Mouse (Mus musculus) midbrain, embryonic 11.5 days (tissue): ENCODE data around the gene Olfr424. TPM values are rescaled to one million over a fixed set of nuclear protein-coding genes. Genes with fewer than 3 reads are reported as not detected.

ENCODE experiments used
- ATAC-seq: fragments of 200-750 bp; cut with Nextera tagmentation; 2 replicates; pipeline ENCODE4 v1.8.0; 2017; ENCODE audit warnings: moderate TSS enrichment, moderate library complexity; ENCODE audit not compliant: low FRiP score
- DNase-seq: peaks from one replicate; pipeline ENCODE4 v3.0.0; 2015; ENCODE audit warnings: low spot score; ENCODE audit errors: missing footprints
- H3K27ac ChIP-seq: fragments of 300-500 bp; sonication (generic); 2 replicates; pipeline ENCODE4 v1.5.1; 2014; ENCODE audit warnings: low read depth, low read length
- H3K27me3 ChIP-seq: fragments of 300-500 bp; sonication (generic); 2 replicates; pipeline ENCODE4 v1.6.1; 2014; ENCODE audit warnings: mild to moderate bottlenecking, low read length, moderate library complexity, mixed read lengths; ENCODE audit not compliant: control insufficient read depth, insufficient read depth
- H3K36me3 ChIP-seq: fragments of 300-500 bp; sonication (generic); 2 replicates; pipeline ENCODE4 v1.6.1; 2014; ENCODE audit warnings: mild to moderate bottlenecking, low read length, moderate library complexity, mixed read lengths; ENCODE audit not compliant: control insufficient read depth, insufficient read depth
- H3K4me1 ChIP-seq: fragments of 300-500 bp; sonication (generic); 2 replicates; pipeline ENCODE4 v1.6.1; 2014; ENCODE audit warnings: low read length; ENCODE audit not compliant: control insufficient read depth, insufficient read depth
- H3K4me2 ChIP-seq: fragments of 300-500 bp; sonication (generic); 2 replicates; pipeline ENCODE4 v1.6.1; 2014; ENCODE audit warnings: mild to moderate bottlenecking, moderate library complexity
- H3K4me3 ChIP-seq: fragments of 300-500 bp; sonication (generic); 2 replicates; pipeline ENCODE4 v1.5.1; 2014; ENCODE audit warnings: low read depth, low read length
- H3K9ac ChIP-seq: fragments of 300-500 bp; sonication (generic); 2 replicates; pipeline ENCODE4 v1.6.1; 2014; ENCODE audit warnings: low read length
- H3K9me3 ChIP-seq: fragments of 300-500 bp; sonication (generic); 2 replicates; pipeline ENCODE4 v1.6.1; 2016; ENCODE audit warnings: low read length; ENCODE audit not compliant: control insufficient read depth
- WGBS: fragments of 180-500 bp; shearing (Covaris S2); extraction: QIAGEN DNeasy Blood & Tissue Kit; methylation state at CpG from one replicate; pipeline ENCODE4 v1.1.7; 2014; 5-methylcytosine and 5-hydroxymethylcytosine counted together
- polyA plus RNA-seq: library from polyadenylated mRNA; unstranded; fragments of >200 nt; fragmentation: Nextera tagmentation; extraction: Ambion mirVana; gene quantifications from 2 replicates; pipeline ENCODE4 v1.2.1, GENCODE M21; 2014

Gene Olfr424
- polyA plus RNA-seq: not detected in 2 replicates

DNA sequence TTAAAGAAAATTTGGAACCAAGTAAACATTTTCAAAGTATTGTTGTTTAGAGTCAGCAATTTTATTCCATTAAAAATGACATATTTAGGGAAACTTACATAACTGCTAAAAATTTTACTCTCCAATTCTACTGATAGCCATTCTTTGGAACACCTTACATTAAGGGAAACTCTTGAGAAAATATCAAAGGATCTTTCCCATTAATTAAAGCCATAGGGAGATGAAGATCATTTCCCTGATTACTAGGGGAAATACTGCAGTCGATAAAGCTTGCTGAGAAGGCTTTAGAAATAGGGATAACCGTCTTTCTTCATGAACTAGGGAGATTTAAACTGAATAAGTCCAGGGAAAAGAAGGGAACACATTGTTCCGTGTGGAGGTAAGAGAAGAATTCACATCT lies at the start of gene Olfr424:
Gene Olfr424, plus strand, starts transcription at position 301 of the 400 bp plus-strand sequence.
- H3K27ac ChIP-seq: no peak within 1 kb of the TSS
- ATAC-seq: no peak
- no peaks in the 10 kb centered on the region for H3K4me1 ChIP-seq
- no peaks in the 10 kb centered on the region for H3K9me3 ChIP-seq
- H3K27me3 ChIP-seq: no peaks in the 10 kb centered on the region
- no peak within 1 kb of the TSS for H3K4me2 ChIP-seq
- WGBS: 84% methylated on average over 3 of the region's 3 CpGs
- H3K9ac ChIP-seq: no peak within 1 kb of the TSS
- no peak within 1 kb of the TSS for H3K4me3 ChIP-seq
- no peak for DNase-seq
- no peaks in the 10 kb centered on the region for H3K36me3 ChIP-seq

- 83% methylated on average over 2 of the region's 2 CpGs for WGBS
- Histone ChIP-seq H3K27ac (no peak within 1 kb of the TSS), H3K27me3 (no peaks in the 10 kb centered on the region), H3K4me3 (no peak within 1 kb of the TSS), H3K36me3 (no peaks in the 10 kb centered on the region), H3K4me2 (no peak within 1 kb of the TSS), H3K9ac (no peak within 1 kb of the TSS), H3K9me3 (no peaks in the 10 kb centered on the region), H3K4me1 (no peaks in the 10 kb centered on the region)
- ATAC-seq (no peak), DNase-seq (no peak)
Observed at GRCm38 (mm10) chr1:174084031-174084430, 47.3 kb upstream of the Olfr424 start, which contains the start of gene Olfr429. Olfr429 (plus strand) TSS chr1:174084331.

- H3K4me1 ChIP-seq: no peaks in the 10 kb centered on the region
- no peak within 1 kb of the TSS for H3K9ac ChIP-seq
- no peak within 1 kb of the TSS for H3K4me3 ChIP-seq
- no peak within 1 kb of the TSS for H3K4me2 ChIP-seq
- 89% methylated on average over 1 of the region's 1 CpGs for WGBS
- H3K27me3 ChIP-seq: no peaks in the 10 kb centered on the region
- H3K36me3 ChIP-seq: no peaks in the 10 kb centered on the region
- DNase-seq: no peak
- H3K27ac ChIP-seq: no peak within 1 kb of the TSS
- no peak for ATAC-seq
- no peaks in the 10 kb centered on the region for H3K9me3 ChIP-seq
Observed at GRCm38 (mm10) chr1:174096591-174096990, 34.7 kb upstream of the Olfr424 start, which contains the start of gene Olfr427. Olfr427 (plus strand) TSS chr1:174096891.

GRCm38 (mm10) chr1:174103735-174104134 lies 27.6 kb upstream of the Olfr424 start:
- no peaks in the 10 kb centered on the region for H3K9me3 ChIP-seq
- H3K27ac ChIP-seq: no peak overlapping the region
- ATAC-seq: no peak
- H3K4me2 ChIP-seq: no peak overlapping the region
- H3K9ac ChIP-seq: no peak overlapping the region
- no peaks in the 10 kb centered on the region for H3K27me3 ChIP-seq
- DNase-seq: no peak
- WGBS: 62% methylated on average over 2 of the region's 2 CpGs
- no peaks in the 10 kb centered on the region for H3K4me1 ChIP-seq
- no peak overlapping the region for H3K4me3 ChIP-seq
- H3K36me3 ChIP-seq: no peaks in the 10 kb centered on the region

GRCm38 (mm10) chr1:174121062-174121461 lies 10.3 kb upstream of the Olfr424 start, which contains the start of gene Olfr231:
Olfr231 (minus strand) TSS chr1:174121162.
- Histone ChIP-seq H3K27ac (no peak within 1 kb of the TSS), H3K9ac (no peak within 1 kb of the TSS), H3K27me3 (no peaks in the 10 kb centered on the region), H3K4me2 (no peak within 1 kb of the TSS), H3K4me1 (no peaks in the 10 kb centered on the region), H3K9me3 (no peaks in the 10 kb centered on the region), H3K4me3 (no peak within 1 kb of the TSS), H3K36me3 (no peaks in the 10 kb centered on the region)
- 55% methylated on average over 2 of the region's 2 CpGs for WGBS
- no peak for DNase-seq
- no peak for ATAC-seq

DNA sequence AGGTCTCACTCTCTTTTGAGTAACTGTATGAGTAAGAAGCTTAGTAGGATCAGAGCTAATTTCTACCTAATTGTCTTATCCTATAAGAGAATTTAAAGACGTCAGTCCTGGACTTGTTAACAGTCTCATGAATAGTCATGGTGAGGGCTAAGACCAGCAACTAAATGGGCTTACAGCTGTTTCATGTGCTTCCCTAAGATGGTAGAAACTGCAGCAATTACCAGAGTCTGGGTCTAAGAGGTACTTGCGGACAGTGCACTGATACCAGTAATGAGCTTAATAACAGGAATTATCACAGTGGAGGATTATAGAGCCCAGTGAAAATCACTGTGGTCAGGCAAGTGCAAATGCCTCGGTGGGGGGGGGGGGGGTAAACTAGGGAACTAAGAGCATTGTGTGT lies 682 bp downstream of the Olfr424 start:
- H3K9ac ChIP-seq: no peak overlapping the region
- no peaks in the 10 kb centered on the region for H3K4me1 ChIP-seq
- H3K27ac ChIP-seq: no peak overlapping the region
- WGBS: 60% methylated on average over 3 of the region's 3 CpGs
- no peak overlapping the region for H3K4me3 ChIP-seq
- DNase-seq (no peak), ATAC-seq (peak; percentile 38; the same call in 1 of the 2 replicates)
- no peaks in the 10 kb centered on the region for H3K9me3 ChIP-seq
- no peaks in the 10 kb centered on the region for H3K36me3 ChIP-seq
- H3K27me3 ChIP-seq: no peaks in the 10 kb centered on the region
- H3K4me2 ChIP-seq: no peak overlapping the region

DNA sequence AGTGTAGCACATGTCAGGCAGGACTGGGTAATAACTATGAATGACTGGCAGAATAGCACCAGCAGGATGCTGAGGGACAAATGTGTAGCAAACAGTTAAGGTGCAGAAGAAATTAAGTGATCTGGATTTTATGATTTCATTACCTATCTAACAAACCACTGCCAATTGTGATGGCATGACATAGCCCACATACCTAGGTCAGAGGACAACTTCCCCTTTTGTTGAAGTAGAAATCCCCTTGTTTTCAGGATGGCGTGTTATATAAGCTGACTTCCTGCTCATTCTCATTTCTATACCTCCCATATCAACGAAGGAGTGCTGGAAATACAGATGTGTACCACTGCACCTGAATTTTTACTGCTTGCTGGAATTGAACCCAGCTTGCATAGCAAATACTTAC lies 10.1 kb downstream of the Olfr424 start:
- no peak for DNase-seq
- Histone ChIP-seq H3K9ac (no peak overlapping the region), H3K36me3 (no peaks in the 10 kb centered on the region), H3K4me2 (no peak overlapping the region), H3K9me3 (no peaks in the 10 kb centered on the region), H3K27ac (no peak overlapping the region), H3K4me1 (no peaks in the 10 kb centered on the region), H3K4me3 (no peak overlapping the region), H3K27me3 (no peaks in the 10 kb centered on the region)
- WGBS: 79% methylated on average over 2 of the region's 2 CpGs
- no peak for ATAC-seq

DNA sequence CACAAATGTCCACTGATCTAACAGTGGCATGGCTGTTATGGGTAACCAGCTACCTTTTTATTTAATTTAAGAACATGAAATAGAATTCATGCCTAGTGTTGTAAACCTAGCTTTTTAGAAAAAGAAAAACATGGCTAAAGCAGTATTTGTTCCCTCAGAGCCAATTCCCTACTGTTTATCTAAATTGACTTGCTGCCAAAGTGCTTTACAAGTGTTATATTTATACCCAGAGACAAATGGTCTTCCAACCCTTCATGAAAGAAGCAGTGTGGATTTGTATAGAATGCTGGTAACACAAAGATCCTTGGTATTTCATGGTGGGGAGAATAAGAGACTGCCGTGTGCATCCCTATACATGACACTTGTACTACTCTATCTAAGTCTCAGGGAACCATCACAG lies 15.4 kb downstream of the Olfr424 start:
- H3K27ac ChIP-seq: no peak overlapping the region
- H3K4me1 ChIP-seq: no peaks in the 10 kb centered on the region
- no peak overlapping the region for H3K4me3 ChIP-seq
- no peaks in the 10 kb centered on the region for H3K36me3 ChIP-seq
- WGBS: 92% methylated on average over 1 of the region's 1 CpGs
- no peaks in the 10 kb centered on the region for H3K27me3 ChIP-seq
- ATAC-seq (no peak), DNase-seq (no peak)
- H3K9me3 ChIP-seq: no peaks in the 10 kb centered on the region
- H3K4me2 ChIP-seq: no peak overlapping the region
- no peak overlapping the region for H3K9ac ChIP-seq

DNA sequence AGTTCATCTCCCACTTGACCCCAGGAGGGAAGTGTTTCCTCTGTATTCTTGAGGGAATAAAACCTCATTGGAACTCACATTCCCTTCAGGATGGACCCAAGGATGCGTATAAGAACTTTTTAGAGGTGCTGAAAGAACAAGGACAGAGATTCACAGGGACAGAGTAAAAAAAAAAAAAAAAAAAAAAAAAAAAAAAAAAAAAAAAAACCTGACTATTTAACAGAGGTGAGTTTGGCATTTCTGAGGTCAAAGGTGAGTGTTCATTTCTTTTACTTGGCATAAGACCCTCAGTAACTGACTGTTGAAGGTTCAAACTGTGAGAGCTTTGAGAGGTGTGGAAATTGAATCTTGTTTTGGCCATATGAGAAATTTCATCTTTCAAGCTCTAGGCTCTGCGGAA lies 18.0 kb downstream of the Olfr424 start:
- H3K4me3 ChIP-seq: no peak overlapping the region
- H3K27me3 ChIP-seq: no peaks in the 10 kb centered on the region
- H3K36me3 ChIP-seq: no peaks in the 10 kb centered on the region
- ATAC-seq: no peak
- no peaks in the 10 kb centered on the region for H3K4me1 ChIP-seq
- H3K9me3 ChIP-seq: no peaks in the 10 kb centered on the region
- no peak overlapping the region for H3K4me2 ChIP-seq
- no peak for DNase-seq
- no peak overlapping the region for H3K9ac ChIP-seq
- WGBS: 87% methylated on average over 2 of the region's 2 CpGs
- H3K27ac ChIP-seq: no peak overlapping the region
